Mouse (Mus musculus) heart, postnatal 36 days (tissue): ENCODE results near the gene Mbd3l2. TPM values are rescaled to one million over a fixed set of nuclear protein-coding genes. Genes with fewer than 3 reads are reported as not detected.
A peak's percentile ranks its signal among the peaks of the same experiment; 100 is the strongest.
"Not testable (repeated sequence)": the region's sequence is repeated elsewhere in the genome, so short reads cannot be mapped to it uniquely, and the experiment has no call there.

Experiments
- DNase-seq, 2 experiments: peaks; one replicate each; pipeline ENCODE4 v3.0.0; 2021 to 2022
- intact Hi-C: fragments of 180-260 bp; cut with DNase I; formaldehyde crosslinking; loops from one replicate; pipeline ENCODE4 v1.15.1; 2025
- microRNA-seq, 2 experiments: library from miRNA; unstranded; fragments of <30 nt; microRNA quantifications; one replicate each; pipeline ENCODE4 v1.2.0; 2021; ENCODE audit warnings: borderline number of aligned reads in 2 of 2
- total RNA-seq, 2 experiments: library from RNA; stranded (reverse); gene quantifications; 2 replicates each; pipeline ENCODE4 v1.2.3; 2021

Mbd3l2 gene
- total RNA-seq = not detected

GRCm38 (mm10) chr9:18430354-18430753 is at the start of gene Mbd3l2:
TSS of gene Mbd3l2 (plus strand) at chr9:18430654.
- DNase-seq = no peak
- intact Hi-C loops = no loop called here

GRCm38 (mm10) chr9:18385782-18386181 is 44.7 kb upstream of the Mbd3l2 start:
- intact Hi-C loops = no loop called here

GRCm38 (mm10) chr9:18399629-18400028 is 30.8 kb upstream of the Mbd3l2 start:
- DNase-seq = no peak
- intact Hi-C loops = no loop called here

More at GRCm38 (mm10) chr9:18385782-18386181, 44.7 kb upstream of the Mbd3l2 start:
- DNase-seq = peak; percentile 15 to 52

- DNase-seq, intact Hi-C loops: not testable (repeated sequence)
Measured at GRCm38 (mm10) chr9:18402895-18403294, 27.6 kb upstream of the Mbd3l2 start, which contains the start of gene Naalad2. TSS of gene Naalad2 (minus strand) at chr9:18402995.

GRCm38 (mm10) chr9:18404118-18404517 is 26.3 kb upstream of the Mbd3l2 start, which contains the start of gene Ubtfl1:
TSS of gene Ubtfl1 (plus strand) at chr9:18404418.
- intact Hi-C loops = no loop called here
- no peak for DNase-seq

GRCm38 (mm10) chr9:18412371-18412770 is 18.1 kb upstream of the Mbd3l2 start:
- DNase-seq, intact Hi-C loops: not testable (repeated sequence)

- intact Hi-C loops = no loop called here
- DNase-seq = no peak
Measured at GRCm38 (mm10) chr9:18431687-18432086, 1.2 kb downstream of the Mbd3l2 start.

- no peak for DNase-seq
- intact Hi-C loops = no loop called here
Measured at GRCm38 (mm10) chr9:18456520-18456919, 26.1 kb downstream of the Mbd3l2 start.

- no peak for DNase-seq
- intact Hi-C loops = no loop called here
Measured at GRCm38 (mm10) chr9:18467350-18467749, 36.9 kb downstream of the Mbd3l2 start.

- intact Hi-C loops = no loop called here
- DNase-seq = no peak
Measured at GRCm38 (mm10) chr9:18468005-18468404, 37.6 kb downstream of the Mbd3l2 start.

GRCm38 (mm10) chr9:18473324-18474128 is 43.1 kb downstream of the Mbd3l2 start:
- DNase-seq = peak; percentile 74
- intact Hi-C loops = loop anchor here (5.0 kb wide), 1 partner anchor 181 kb away; the partner anchor contains the start of gene Chordc1

GRCm38 (mm10) chr9:18478168-18478567 is 47.7 kb downstream of the Mbd3l2 start, which contains the start of the genes Zfp558 and Mbd3l1:
TSS of gene Zfp558 (minus strand) at chr9:18478268.
TSS of gene Mbd3l1 (plus strand) at chr9:18478359.
- intact Hi-C loops = no loop called here
- DNase-seq = no peak

Small RNAs within 50 kb of the gene (microRNA-seq; reads per million reads assigned to microRNA genes)
- 0 reads per million in 2 experiments for gene Gm22854

Other genes with a start within 250 kb of the Mbd3l2 start
- gene Chordc1, start 138.5 kb upstream of the Mbd3l2 start, total RNA-seq = 10 to 100 TPM; 44.7 to 61.6 TPM
- 10 to 100 TPM in 1 of 2 experiments, 1 to 10 TPM in 1; 7.4 to 10.5 TPM for gene Naalad2, start 27.7 kb upstream of the Mbd3l2 start, total RNA-seq
- not detected for gene Ubtfl1, start 26.2 kb upstream of the Mbd3l2 start, total RNA-seq
- gene Zfp558, start 47.6 kb downstream of the Mbd3l2 start, total RNA-seq = 1 to 10 TPM; 1.2 to 1.5 TPM
- not detected for gene Mbd3l1, start 47.7 kb downstream of the Mbd3l2 start, total RNA-seq
- gene Muc16, start 243.9 kb downstream of the Mbd3l2 start, total RNA-seq = 1 to 10 TPM; 4.0 to 8.4 TPM